Mouse (Mus musculus) embryonic facial prominence, embryonic 10.5 days (tissue): ENCODE data around the gene Synpr. TPM values are rescaled to one million over a fixed set of nuclear protein-coding genes. Genes with fewer than 3 reads are reported as not detected.

Experiments used
- DNase-seq: peaks from one replicate; pipeline ENCODE4 v3.0.0-alpha.2; 2017; ENCODE audit warnings: low spot score
- H3K27ac ChIP-seq: fragments of 300-500 bp; sonication (generic); replicated peaks from 2 replicates; pipeline ENCODE4 v1.5.1; 2016; ENCODE audit warnings: mild to moderate bottlenecking
- H3K27me3 ChIP-seq: fragments of 300-500 bp; sonication (generic); replicated peaks from 2 replicates; pipeline ENCODE4 v1.6.1; 2016; ENCODE audit warnings: low read depth, mild to moderate bottlenecking; ENCODE audit not compliant: poor library complexity, severe bottlenecking
- H3K36me3 ChIP-seq: fragments of 300-500 bp; sonication (generic); replicated peaks from 2 replicates; pipeline ENCODE4 v1.6.1; 2016; ENCODE audit warnings: mild to moderate bottlenecking, moderate library complexity
- H3K4me1 ChIP-seq: fragments of 300-500 bp; sonication (generic); 2 replicates; pipeline ENCODE4 v1.6.1; 2016
- H3K4me3 ChIP-seq: fragments of 300-500 bp; sonication (generic); 2 replicates; pipeline ENCODE4 v1.5.1; 2016; ENCODE audit warnings: mild to moderate bottlenecking, moderate library complexity
- H3K9me3 ChIP-seq: fragments of 300-500 bp; sonication (generic); 2 replicates; pipeline ENCODE4 v1.6.1; 2016; ENCODE audit warnings: mild to moderate bottlenecking
- WGBS: fragments of 180-500 bp; shearing (Covaris S2); methylation state at CpG from one replicate; pipeline ENCODE4 v1.1.7; 2016; 5-methylcytosine and 5-hydroxymethylcytosine counted together
- polyA plus RNA-seq: library from polyadenylated mRNA; unstranded; fragments of >200 nt; fragmentation: Nextera tagmentation; extraction: Ambion mirVana; gene quantifications from 2 replicates; pipeline ENCODE4 v1.2.1, GENCODE M21; 2016

Synpr gene
- polyA plus RNA-seq, 1 experiment from 2014 or later: 3.7 TPM

GRCm38 (mm10) chr14:13477821-13478220 is 193.2 kb downstream of the Synpr start:
- DNase-seq: no peak
- H3K27ac ChIP-seq: no peak overlapping the region
- no peaks in the 10 kb centered on the region for H3K4me1 ChIP-seq
- no peaks in the 10 kb centered on the region for H3K9me3 ChIP-seq
- no peaks in the 10 kb centered on the region for H3K27me3 ChIP-seq
- 82% methylated on average over 1 of the region's 1 CpGs for WGBS
- H3K36me3 ChIP-seq: no peaks in the 10 kb centered on the region
- no peak overlapping the region for H3K4me3 ChIP-seq

DNA sequence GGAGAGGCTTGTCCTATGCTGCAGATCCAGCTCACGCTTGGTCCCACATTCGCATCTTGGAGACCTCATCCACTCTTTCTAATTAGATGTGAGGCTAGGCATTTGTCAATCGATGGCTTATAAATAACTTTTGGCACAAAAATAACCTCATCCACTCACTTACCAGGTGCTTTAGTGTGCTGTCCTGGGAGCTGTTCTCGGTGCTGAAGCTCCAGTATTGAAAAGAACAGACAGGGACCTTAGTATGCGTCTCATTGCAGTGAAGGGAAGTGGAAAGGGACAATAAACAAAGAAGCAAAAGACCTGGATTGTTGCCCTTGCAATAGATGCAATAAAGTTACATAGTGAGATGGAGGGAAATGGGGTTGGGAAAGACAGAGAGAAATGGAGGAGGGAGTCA is 220.8 kb downstream of the Synpr start:
- Histone ChIP-seq H3K27ac (no peak overlapping the region), H3K4me3 (no peak overlapping the region), H3K9me3 (no peaks in the 10 kb centered on the region), H3K36me3 (no peaks in the 10 kb centered on the region), H3K4me1 (no peaks in the 10 kb centered on the region), H3K27me3 (no peaks in the 10 kb centered on the region)
- DNase-seq: peak; percentile 35
- WGBS: 66% methylated on average over 5 of the region's 5 CpGs

DNA sequence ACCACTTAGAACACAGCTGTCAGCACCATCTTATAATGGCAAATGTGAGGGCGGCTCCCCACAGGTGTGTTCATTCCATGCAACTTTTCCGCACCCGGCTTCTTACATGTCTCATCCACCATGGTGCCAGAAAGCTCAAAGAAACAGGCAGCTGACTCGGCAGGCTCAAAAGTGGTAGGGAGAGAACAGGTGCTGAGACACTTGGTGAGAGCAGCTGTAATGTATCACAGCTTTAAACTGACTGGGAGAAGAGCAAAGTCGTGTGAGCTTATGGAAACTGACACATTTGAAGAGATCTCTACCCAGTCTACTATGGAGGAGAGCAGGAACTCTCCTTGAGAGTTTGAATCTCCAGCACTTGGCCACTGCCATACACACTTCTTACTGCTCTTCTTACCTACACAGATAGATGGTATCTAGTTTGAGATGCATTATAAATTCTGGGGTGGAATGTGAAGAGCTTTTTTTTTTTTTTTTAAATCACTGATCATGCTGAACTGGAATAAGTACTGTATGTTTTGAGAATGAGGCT is 234.1 kb downstream of the Synpr start:
- H3K36me3 ChIP-seq: no peaks in the 10 kb centered on the region
- no peak overlapping the region for H3K27ac ChIP-seq
- H3K4me1 ChIP-seq: no peaks in the 10 kb centered on the region
- no peak for DNase-seq
- H3K27me3 ChIP-seq: no peaks in the 10 kb centered on the region
- 88% methylated on average over 5 of the region's 5 CpGs for WGBS
- no peaks in the 10 kb centered on the region for H3K9me3 ChIP-seq
- no peak overlapping the region for H3K4me3 ChIP-seq

- H3K36me3 ChIP-seq: no peaks in the 10 kb centered on the region
- H3K27ac ChIP-seq: no peak overlapping the region
- H3K27me3 ChIP-seq: no peaks in the 10 kb centered on the region
- no peak for DNase-seq
- 67% methylated on average over 7 of the region's 7 CpGs for whole genome bisulfite sequencing
- H3K4me1 ChIP-seq: no peaks in the 10 kb centered on the region
- H3K4me3 ChIP-seq: no peak overlapping the region
- no peaks in the 10 kb centered on the region for H3K9me3 ChIP-seq
Observed at GRCm38 (mm10) chr14:13519239-13520011, 234.8 kb downstream of the Synpr start.

DNA sequence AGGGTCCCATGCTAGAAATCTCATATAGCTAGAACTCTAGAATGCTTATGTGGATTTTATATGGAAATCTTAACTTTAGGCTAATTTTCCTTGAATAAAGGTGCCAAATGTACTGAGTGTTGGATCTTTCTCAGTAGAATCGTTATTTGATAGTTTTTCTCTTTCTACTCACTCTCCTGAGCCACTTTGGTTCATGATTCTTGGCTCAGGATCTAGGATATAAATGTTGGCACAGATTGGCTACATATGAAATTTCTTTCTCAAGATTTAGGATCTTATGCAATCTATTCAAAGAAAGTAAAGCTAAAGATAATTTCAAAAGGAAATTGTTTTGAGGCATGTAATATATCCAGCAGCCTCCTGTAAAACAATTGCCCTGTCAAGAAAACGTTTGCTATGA is 263.2 kb downstream of the Synpr start:
- Histone ChIP-seq H3K27me3 (no peaks in the 10 kb centered on the region), H3K4me3 (no peak overlapping the region), H3K9me3 (no peaks in the 10 kb centered on the region), H3K27ac (no peak overlapping the region), H3K36me3 (no peaks in the 10 kb centered on the region), H3K4me1 (no peaks in the 10 kb centered on the region)
- DNase-seq: no peak
- 64% methylated on average over 2 of the region's 2 CpGs for WGBS

- H3K4me3 ChIP-seq: no peak overlapping the region
- H3K36me3 ChIP-seq: no peaks in the 10 kb centered on the region
- H3K27ac ChIP-seq: no peak overlapping the region
- 85% methylated on average over 4 of the region's 4 CpGs for WGBS
- no peaks in the 10 kb centered on the region for H3K4me1 ChIP-seq
- no peaks in the 10 kb centered on the region for H3K9me3 ChIP-seq
- H3K27me3 ChIP-seq: no peaks in the 10 kb centered on the region
- no peak for DNase-seq
Observed at GRCm38 (mm10) chr14:13551209-13551608, 266.6 kb downstream of the Synpr start.

DNA sequence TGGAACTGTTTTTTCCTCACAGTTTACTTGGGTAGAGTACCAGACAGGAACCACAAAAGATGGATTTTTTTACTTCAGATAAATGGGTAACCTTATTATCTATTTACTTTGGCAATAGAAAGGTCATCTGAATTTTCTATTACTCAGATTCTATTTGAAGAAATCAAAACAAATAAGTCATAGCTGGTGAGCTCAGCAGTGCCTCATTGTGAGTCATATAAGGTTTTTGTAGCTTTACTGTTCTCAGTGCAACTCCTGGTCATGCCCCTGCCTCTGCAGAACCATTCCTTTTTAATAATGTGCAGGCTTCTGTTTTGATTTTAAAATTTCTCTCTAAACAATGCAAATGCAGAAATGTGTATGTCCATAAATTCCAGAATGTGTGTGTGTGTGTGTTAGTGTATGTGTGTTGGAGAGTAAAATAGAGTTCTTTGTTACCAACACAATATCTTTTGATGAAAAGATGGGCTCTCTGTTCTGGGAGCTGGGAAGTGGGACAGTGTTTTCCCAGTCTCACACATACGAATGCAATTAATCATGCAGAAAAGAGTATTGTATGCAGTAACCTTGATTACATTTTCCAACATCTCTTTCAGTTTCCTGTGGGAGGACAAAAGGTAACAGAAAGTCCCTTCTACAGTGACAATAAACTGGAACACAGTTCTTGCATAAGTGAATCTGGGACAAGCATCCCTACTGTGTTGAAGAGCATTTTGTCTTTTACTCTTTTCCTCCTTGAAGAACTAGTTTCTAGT is 269.2 kb downstream of the Synpr start:
- Histone ChIP-seq H3K4me1 (no peaks in the 10 kb centered on the region), H3K27me3 (no peaks in the 10 kb centered on the region), H3K36me3 (no peaks in the 10 kb centered on the region), H3K4me3 (no peak overlapping the region), H3K9me3 (no peaks in the 10 kb centered on the region), H3K27ac (no peak overlapping the region)
- 57% methylated on average over 1 of the region's 1 CpGs for WGBS
- DNase-seq: no peak

GRCm38 (mm10) chr14:13554631-13555030 is 270.1 kb downstream of the Synpr start:
- no peak for DNase-seq
- WGBS: 91% methylated on average over 4 of the region's 4 CpGs
- Histone ChIP-seq H3K27ac (no peak overlapping the region), H3K4me3 (no peak overlapping the region), H3K36me3 (no peaks in the 10 kb centered on the region), H3K4me1 (no peaks in the 10 kb centered on the region), H3K27me3 (no peaks in the 10 kb centered on the region), H3K9me3 (no peaks in the 10 kb centered on the region)

GRCm38 (mm10) chr14:13558117-13558516 is 273.5 kb downstream of the Synpr start:
- no peaks in the 10 kb centered on the region for H3K36me3 ChIP-seq
- H3K27ac ChIP-seq: no peak overlapping the region
- no peak for DNase-seq
- no peaks in the 10 kb centered on the region for H3K4me1 ChIP-seq
- H3K9me3 ChIP-seq: no peaks in the 10 kb centered on the region
- no peaks in the 10 kb centered on the region for H3K27me3 ChIP-seq
- H3K4me3 ChIP-seq: no peak overlapping the region
- 85% methylated on average over 2 of the region's 2 CpGs for WGBS

DNA sequence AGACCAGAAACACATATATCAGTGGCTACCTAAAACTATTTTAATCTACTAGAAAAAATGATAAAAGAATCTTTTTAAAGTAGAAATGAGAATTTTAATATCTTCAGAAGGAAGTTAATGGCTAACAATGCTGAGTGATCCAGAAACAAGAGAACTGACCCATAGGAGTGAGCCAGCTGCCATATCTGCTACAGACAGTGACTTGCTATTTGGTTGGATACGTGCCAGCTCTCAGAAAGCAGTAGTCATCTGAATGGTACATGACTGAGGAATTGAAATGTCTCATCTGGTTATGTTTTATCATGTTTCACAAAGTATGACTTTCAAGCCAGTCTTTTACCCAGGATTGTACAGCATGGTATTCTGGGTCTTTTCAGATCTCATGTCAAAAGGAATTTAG is 282.7 kb downstream of the Synpr start:
- Histone ChIP-seq H3K4me3 (no peak overlapping the region), H3K9me3 (no peaks in the 10 kb centered on the region), H3K27ac (no peak overlapping the region), H3K27me3 (no peaks in the 10 kb centered on the region), H3K4me1 (no peaks in the 10 kb centered on the region), H3K36me3 (no peaks in the 10 kb centered on the region)
- no peak for DNase-seq
- 95% methylated on average over 1 of the region's 1 CpGs for WGBS

DNA sequence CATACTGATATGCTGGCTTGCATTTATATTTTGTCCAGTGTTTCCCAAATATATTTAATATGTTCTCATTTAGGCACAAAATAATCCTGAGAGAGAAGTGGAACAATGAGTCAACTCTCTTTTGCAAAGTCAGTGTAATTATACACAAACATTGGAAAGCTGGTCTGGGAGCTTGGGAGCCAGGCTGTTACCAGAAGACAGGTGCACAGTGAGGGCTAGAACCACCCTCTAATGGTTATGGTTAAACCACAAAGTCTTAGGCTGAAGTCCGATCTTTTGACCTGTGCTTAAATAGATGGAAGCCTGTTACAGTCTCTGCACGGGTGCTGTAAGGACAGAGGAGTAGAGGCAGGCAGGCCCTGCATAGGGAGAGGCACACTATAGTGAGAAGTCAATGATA is 283.4 kb downstream of the Synpr start:
- Histone ChIP-seq H3K9me3 (no peaks in the 10 kb centered on the region), H3K27ac (no peak overlapping the region), H3K27me3 (no peaks in the 10 kb centered on the region), H3K4me1 (no peaks in the 10 kb centered on the region), H3K36me3 (no peaks in the 10 kb centered on the region), H3K4me3 (no peak overlapping the region)
- 76% methylated on average over 2 of the region's 2 CpGs for WGBS
- DNase-seq: no peak

- no peak overlapping the region for H3K27ac ChIP-seq
- no peak for DNase-seq
- no peaks in the 10 kb centered on the region for H3K36me3 ChIP-seq
- no peaks in the 10 kb centered on the region for H3K9me3 ChIP-seq
- no peaks in the 10 kb centered on the region for H3K4me1 ChIP-seq
- no peaks in the 10 kb centered on the region for H3K27me3 ChIP-seq
- H3K4me3 ChIP-seq: no peak overlapping the region
Observed at GRCm38 (mm10) chr14:13571941-13572340, 287.4 kb downstream of the Synpr start.

GRCm38 (mm10) chr14:13572530-13572929 is 287.9 kb downstream of the Synpr start:
- Histone ChIP-seq H3K27me3 (no peaks in the 10 kb centered on the region), H3K4me3 (no peak overlapping the region), H3K27ac (no peak overlapping the region), H3K36me3 (no peaks in the 10 kb centered on the region), H3K4me1 (no peaks in the 10 kb centered on the region), H3K9me3 (no peaks in the 10 kb centered on the region)
- no peak for DNase-seq
- 22% methylated on average over 1 of the region's 1 CpGs for WGBS
